Mouse (Mus musculus): Measurements from ENCODE around the gene Dcps. TPM values are rescaled to one million over a fixed set of nuclear protein-coding genes. Genes with fewer than 3 reads are reported as not detected.

Dcps gene
- total RNA-seq, 2 experiments from 2014 or later = 20.5 to 21.7 TPM

DNA sequence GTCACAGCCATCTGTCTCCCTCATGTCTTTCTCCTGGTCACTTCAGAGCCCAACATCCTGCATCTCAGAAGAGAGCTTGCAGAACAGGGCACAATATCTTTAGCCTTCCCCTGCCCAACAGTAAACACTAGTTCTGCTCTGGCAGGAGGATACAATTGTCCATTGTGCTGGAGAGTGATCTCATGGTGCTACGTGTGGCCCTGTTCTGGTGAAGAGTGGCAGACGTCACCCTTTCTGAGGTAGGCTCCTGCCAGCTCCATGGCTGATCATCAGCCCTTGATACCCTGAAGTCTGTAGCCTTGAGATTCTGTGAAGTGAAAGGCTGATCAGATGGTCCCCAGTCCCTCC lies 52.4 kb downstream of the Dcps start:
- TF ChIP-seq CTCF (conservative IDR thresholded peaks at IDR 0.05) = no peak
- Histone ChIP-seq H3K4me3 (no peak overlapping the region), H3K27ac (peak overlapping the region; percentile 71)
- DNase-seq (ENCODE audit: low spot score in 2 of 2) = no peak

DNA sequence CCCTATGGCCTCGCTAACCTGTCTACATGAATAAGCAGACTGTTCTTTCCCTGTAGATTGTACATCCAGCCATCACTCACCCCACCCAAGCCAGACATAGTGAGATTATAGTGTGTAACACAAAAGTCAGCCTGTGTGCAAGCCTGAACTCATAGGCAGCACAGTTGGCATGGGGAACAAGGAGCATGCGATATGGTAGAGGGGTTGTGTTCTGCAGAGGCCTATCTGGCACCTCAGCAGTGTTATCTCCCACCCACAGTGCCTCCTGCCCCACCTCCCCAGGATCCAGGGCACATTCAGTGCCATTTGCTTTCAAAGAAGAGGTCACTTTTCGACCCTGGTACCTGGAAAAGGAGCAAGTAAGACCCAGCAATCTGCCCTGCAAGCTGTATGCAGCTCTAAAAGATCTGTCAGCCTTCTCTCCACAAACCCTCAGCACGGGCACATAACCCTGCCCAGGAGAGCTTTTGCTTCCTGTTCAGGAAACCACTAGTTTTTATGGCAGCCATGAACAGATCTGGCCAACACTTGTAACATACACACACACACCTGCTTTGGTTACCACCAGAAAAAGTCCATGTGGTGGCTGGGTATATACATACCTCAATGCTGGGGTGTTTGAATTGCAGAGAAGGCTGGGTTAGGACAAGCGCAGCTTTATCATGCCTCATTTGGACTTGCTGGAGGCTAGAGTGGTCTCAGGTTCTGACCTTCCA lies 53.2 kb downstream of the Dcps start:
- peak overlapping the region; percentile 71 for H3K27ac ChIP-seq

DNA sequence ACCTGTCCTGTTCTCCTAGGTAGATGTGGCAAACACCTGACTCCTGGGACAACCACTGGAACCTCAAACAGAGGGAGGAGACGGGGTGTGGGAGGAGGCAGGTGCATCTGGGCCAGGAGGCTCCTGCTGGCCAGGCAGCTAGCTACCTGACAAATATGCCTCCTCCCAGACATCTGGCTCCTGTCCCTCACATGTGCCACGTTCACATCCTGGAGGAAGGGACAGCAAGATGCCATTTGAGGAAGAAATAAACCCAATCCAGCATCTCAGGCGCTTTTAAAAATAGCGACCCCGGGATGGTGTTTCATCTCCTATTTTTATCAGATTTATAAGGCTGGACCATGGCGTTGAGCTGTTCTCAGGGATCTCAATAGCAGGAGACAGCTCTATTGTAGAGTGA lies 56.7 kb downstream of the Dcps start, which contains the start of gene St3gal4:
Gene St3gal4, minus strand, starts transcription at position 101 of the 400 bp plus-strand sequence.
- Histone ChIP-seq H3K27ac (peak within 1 kb of the TSS; percentile 95; the same call in 1 of the 2 replicates), H3K4me3 (no peak within 1 kb of the TSS)
- TF ChIP-seq CTCF (conservative IDR thresholded peaks at IDR 0.05) = no peak
- DNase-seq (ENCODE audit: low spot score in 2 of 2) = no peak

More for the DNA sequence above, 53.2 kb downstream of the Dcps start:
- H3K4me3 ChIP-seq = no peak overlapping the region
- no peak for TF ChIP-seq CTCF (conservative IDR thresholded peaks at IDR 0.05)
- no peak for DNase-seq (ENCODE audit: low spot score in 2 of 2)

DNA sequence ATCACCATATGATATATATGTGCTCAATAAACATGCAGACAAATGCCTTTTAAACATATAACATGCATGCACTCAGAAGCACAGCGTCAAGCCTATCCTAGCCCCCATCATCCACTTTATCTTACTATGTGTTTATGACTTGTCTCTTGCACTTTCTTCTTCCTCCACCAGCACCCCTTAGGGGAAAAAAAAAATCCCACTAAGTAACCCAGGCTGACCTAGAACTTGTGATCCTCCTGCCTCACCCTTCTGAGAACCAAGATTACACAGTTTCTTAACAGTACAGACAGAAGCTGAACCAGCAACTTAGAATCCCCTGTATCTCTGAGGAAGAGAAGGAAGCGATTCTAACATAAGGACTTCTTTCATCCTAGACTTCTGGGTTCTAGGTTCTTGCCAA lies 57.3 kb downstream of the Dcps start:
- TF ChIP-seq CTCF (conservative IDR thresholded peaks at IDR 0.05) = no peak
- no peak overlapping the region for H3K27ac ChIP-seq
- no peak overlapping the region for H3K4me3 ChIP-seq
- DNase-seq (ENCODE audit: low spot score in 2 of 2) = no peak

DNA sequence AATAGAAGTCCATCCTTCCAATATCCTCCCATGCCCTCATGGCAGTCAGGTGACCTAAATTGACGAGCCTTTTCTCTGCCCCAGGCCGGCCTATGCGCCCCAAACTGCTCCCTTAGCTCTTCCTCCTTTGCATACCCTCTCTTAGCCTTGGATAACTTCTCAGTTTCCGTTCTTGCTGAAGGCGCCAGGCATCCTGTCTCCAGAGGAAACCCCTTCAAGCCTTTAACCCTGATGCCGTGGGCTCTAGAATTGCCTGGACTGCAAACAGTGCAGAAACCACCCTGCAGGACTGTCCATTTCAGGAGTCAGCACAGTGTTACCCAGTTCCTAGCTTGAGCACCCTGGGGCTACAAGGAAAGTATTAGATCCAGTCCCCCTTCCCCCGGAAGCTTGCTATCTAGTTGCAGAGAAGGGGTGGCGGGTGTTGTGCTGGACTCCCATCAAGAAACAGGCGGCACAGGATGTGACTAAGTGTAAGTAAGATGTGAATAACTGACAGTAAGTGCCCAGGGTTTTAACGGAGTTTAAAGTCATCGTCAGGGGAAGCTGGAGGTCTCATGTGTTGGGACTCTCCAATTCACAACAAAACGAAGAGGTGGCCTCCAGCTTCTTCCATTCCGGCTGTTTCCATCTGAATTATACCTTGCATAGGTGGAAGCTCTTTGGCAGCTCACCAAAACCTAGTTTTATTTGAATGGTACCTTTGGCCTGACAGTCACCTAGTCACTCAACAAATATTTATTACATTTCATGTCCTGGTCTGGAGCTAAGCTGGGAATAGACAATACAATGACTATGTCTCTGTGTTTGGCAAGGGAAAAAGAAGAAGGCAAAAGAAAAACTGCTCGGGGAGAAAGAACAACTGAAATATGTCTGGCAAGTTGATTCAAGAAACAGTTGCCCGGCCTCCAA lies 58.2 kb downstream of the Dcps start:
- DNase-seq (ENCODE audit: low spot score in 2 of 2) = no peak
- TF ChIP-seq CTCF (conservative IDR thresholded peaks at IDR 0.05) = no peak
- Histone ChIP-seq H3K27ac (peak overlapping the region; percentile 95), H3K4me3 (peak overlapping the region; percentile 70)

DNA sequence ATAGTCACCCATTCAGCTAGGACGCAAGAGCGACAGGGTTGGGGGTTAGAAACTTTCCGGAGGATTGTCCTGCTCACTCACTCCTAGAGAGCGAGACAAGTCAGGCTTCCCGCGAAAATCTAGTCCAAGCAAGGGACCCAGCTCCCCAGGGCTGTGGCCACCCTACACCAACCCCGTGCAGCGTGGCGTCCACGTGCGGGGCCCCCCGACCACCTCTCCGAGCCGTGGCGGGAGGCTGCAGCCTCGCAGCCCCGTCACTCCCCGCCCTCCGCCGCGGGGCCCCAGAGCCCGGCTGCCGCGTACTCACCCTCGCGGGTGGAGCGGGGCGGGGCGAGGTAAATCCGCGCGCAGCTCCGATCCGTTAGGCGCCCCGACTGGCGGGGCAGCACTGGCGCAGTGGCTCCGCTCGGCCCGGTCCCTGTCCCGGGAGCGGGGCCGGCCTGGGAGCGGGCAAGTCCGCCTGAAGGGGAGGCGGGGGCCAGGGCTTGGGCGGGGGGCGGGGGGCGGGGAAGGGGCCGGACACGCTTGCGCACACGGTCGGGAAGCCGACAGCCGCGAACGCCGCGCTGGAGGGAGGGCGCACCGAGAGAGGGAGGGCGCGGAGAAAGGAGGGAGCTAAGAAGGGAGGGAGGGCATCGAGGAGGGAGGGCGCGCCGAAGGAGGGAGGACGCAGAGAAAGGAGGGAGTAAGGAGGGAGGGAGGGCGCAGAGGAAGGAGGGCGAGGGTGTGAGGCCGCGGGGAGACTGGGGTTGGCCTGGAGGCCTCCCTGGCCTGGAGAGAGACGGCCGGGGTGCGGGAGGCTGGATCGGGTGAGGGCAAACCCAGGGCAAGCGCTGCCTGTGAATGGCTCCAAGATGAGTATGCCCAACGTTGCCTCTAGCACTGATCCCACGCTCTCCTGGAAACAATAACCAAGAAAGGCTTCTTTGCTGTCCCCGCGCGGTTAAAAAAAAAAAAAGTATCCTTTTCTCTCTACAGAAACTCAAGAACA lies 59.2 kb downstream of the Dcps start:
- DNase-seq (ENCODE audit: low spot score in 2 of 2) = peak; percentile 69 to 76
- no peak for TF ChIP-seq CTCF (conservative IDR thresholded peaks at IDR 0.05)
- peak overlapping the region; percentile 95 for H3K27ac ChIP-seq
- H3K4me3 ChIP-seq = peak overlapping the region; percentile 70

DNA sequence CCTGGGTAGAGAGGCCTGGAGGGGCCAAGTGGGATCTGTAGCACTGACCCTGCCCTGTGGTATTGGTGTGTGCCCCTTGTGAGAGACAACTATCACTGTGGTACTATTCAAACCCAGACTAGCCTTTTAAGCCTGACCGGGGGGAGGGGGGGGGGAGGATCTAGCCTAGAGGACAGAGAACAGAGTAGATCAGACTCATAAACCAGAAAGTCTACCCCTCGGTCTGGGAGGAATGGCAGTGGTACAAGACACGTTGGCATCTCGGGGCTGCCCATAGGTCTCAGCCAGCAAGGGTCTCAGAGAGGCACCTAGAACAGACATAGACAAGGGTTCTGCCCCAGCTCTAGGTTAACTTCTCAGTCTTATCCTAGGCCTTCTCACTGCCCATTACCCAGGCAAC lies 60.1 kb downstream of the Dcps start:
- TF ChIP-seq CTCF (conservative IDR thresholded peaks at IDR 0.05) = no peak
- peak overlapping the region; percentile 70 for H3K4me3 ChIP-seq
- H3K27ac ChIP-seq = peak overlapping the region; percentile 95
- DNase-seq (ENCODE audit: low spot score in 2 of 2) = no peak

DNA sequence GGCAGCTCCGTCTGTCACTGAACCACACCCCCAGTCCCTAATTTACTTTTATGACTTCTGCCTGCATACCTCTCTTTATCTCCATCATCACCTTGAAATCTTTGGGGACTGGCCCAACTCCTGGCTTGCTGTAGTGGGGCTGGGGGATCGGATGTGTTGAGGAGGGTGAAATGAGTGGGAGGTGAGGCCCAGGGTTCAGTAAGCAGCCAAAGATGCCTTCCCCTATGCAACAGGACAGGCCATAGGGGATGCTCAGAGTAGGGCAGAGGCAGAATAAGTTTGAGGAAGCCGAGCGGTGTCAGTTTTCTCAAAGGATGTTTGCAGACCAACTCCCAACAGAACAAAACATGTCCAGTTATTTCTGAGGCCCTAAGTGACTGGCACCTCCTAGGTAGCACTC lies 60.6 kb downstream of the Dcps start:
- H3K27ac ChIP-seq = peak overlapping the region; percentile 95
- DNase-seq (ENCODE audit: low spot score in 2 of 2) = no peak
- H3K4me3 ChIP-seq = peak overlapping the region; percentile 70
- no peak for TF ChIP-seq CTCF (conservative IDR thresholded peaks at IDR 0.05)

DNA sequence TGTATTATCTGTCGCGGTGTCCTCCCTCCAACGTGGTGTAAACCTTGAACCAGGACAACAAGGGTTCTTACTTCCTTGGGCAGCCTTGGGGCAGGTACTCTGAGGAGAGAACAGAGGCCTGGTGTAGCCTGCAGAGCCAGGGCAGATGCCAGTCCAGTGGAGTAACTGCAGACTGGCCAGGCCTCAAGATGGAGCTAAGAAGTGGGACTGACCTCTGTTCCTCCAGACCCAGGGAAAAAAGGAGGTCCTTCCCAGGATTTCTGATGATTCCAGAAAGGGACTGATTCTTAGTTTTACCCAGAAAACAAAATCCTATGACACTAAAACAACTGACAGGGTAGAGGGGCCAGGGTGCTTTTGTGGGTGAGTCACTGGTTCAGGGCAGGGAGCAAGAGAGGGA lies 61.6 kb downstream of the Dcps start:
- TF ChIP-seq CTCF (conservative IDR thresholded peaks at IDR 0.05) = no peak

DNA sequence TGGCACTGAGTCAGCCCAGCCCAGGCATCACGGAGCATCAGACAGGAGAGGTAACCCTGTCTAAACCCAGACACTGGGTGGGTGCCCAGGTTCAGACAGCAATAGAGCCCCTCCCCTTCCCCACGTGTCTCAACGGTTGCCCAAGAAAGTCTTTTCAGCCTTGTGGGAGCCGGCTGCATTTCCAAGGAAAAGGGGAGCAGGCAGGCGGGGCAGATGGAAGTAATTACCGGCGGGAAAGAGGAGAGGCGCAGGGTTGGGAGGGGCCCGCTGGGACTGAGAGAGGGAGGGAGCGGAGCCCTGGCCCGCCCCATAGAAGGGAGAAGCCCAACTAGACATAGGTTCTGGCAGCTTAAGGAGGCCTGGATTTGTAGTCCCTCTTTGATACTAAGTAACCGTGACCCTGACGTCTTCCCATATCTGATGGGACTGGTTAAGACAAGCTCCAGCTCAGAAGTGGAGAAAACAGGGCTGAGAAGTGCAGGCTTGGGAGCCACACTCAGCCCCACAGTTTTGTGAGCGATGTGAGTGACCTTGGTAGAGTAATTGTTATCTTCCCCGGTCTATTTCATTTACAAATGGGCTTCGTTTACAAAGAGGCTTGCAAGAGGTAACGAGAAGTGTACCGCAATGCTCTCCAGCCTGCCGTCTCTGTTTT lies 63.8 kb downstream of the Dcps start:
- TF ChIP-seq CTCF (conservative IDR thresholded peaks at IDR 0.05) = no peak
- peak overlapping the region; percentile 84 for H3K27ac ChIP-seq
- peak; percentile 29 to 47 for DNase-seq (ENCODE audit: low spot score in 2 of 2)
- H3K4me3 ChIP-seq = no peak overlapping the region

More for the DNA sequence above, 61.6 kb downstream of the Dcps start:
- no peak overlapping the region for H3K4me3 ChIP-seq
- no peak for DNase-seq (ENCODE audit: low spot score in 2 of 2)
- peak overlapping the region; percentile 51; the same call in 1 of the 2 replicates for H3K27ac ChIP-seq

DNA sequence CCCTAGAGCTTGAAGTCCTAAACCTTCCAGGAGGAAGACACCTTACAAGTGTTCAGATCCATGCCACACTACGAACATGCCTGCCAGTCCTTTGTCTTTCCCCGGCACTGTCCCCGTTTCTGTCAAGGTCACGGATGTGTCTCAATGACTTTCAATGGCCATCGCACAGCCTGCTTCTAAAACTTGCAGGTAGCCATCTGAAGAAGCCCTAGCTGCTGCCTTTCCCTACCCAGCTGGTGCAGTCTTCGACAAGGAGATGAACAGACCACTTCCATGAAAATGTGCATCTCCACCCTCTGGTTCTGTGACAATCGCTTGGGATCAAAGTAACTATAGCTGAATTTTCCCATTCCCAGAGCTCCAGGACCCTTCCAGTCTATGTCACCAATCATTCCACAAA lies 64.4 kb downstream of the Dcps start:
- peak overlapping the region; percentile 84 for H3K27ac ChIP-seq

DNA sequence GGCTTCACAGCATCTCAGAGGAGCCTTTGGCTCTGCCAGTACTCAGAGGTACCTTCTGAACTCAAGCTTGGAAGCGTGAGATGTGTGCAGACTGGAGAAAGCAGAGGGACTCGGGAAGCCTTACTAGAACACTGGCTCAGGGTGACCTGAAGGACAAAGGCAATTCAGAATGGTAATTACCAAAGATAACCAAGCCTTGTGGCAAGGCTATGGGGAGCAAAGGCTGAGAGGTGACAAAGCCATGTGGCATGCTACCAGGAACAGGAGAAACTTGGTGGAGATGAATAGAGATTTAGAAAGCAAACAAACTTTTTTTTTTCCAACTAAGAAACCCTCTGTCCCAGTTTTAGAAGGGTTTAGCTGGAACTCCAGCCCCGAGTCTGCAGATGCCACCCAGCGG lies 65.3 kb downstream of the Dcps start:
- no peak for TF ChIP-seq CTCF (conservative IDR thresholded peaks at IDR 0.05)
- DNase-seq (ENCODE audit: low spot score in 2 of 2) = no peak
- Histone ChIP-seq H3K27ac (peak overlapping the region; percentile 84), H3K4me3 (no peak overlapping the region)

More for the DNA sequence above, 64.4 kb downstream of the Dcps start:
- no peak for DNase-seq (ENCODE audit: low spot score in 2 of 2)
- H3K4me3 ChIP-seq = no peak overlapping the region
- TF ChIP-seq CTCF (conservative IDR thresholded peaks at IDR 0.05) = no peak

All from layer of hippocampus, adult 2 months (tissue).